Mouse (Mus musculus): Measurements from ENCODE around the gene 4930558C23Rik. TPM values are rescaled to one million over a fixed set of nuclear protein-coding genes. Genes with fewer than 3 reads are reported as not detected.
A peak's percentile ranks its signal among the peaks of the same experiment; 100 is the strongest.
"Not testable (repeated sequence)": the region's sequence is repeated elsewhere in the genome, so short reads cannot be mapped to it uniquely, and the experiment has no call there.

The 4930558C23Rik gene
- total RNA-seq (2021) = not detected
- long read RNA-seq, experiment 1 = 0 reads
- long read RNA-seq, experiment 2 = 0 reads

GRCm38 (mm10) chr3:95402741-95403140 is at the start of gene 4930558C23Rik:
TSS of gene 4930558C23Rik (minus strand) at chr3:95402841.
- intact Hi-C loops (cut with DNase I) = no loop called here
- no peak for DNase-seq

DNA sequence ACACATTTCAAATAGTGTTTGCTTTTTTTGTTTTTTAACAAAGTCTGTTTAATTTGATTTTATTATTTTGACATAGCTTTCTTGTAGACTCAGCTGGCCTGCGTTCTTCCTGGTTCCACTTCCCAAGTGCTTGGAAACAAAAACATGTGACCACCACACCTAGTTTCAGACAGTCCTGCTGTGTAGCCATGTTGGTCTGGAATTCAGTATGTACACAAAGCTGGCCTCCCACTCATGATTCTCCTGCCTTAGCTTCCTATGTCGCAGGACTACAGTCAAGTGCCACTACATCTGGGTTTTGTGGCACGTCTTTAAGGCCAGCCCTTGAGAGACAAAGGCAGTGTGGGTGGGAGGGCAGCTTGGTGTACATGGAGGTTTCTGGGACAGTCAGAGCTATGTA is 48.3 kb upstream of the 4930558C23Rik start:
- no peak for DNase-seq
- intact Hi-C loops (cut with DNase I) = loop anchor here (2.0 kb wide), 1 partner anchor 102 kb away; no protein-coding TSS in a partner anchor

DNA sequence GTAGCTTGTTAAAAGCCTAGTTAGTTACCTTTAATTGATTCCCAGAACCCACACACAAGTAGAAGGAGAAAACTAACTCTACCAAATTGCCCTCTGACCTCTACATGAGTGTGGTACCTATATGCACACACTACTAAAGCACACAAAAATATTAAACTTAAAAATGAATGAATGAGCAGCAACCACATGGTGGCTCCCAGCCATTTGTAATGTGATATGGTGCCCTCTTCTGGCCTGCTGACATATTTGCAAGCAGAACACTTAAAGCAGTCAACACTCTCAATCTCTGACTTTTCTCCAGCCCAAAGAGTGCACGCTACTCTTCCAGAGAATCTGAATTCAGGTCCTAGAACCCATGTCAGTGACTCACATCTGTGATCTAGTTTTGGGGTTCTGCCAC is 47.8 kb upstream of the 4930558C23Rik start:
- intact Hi-C loops (cut with DNase I) = loop anchor here (2.0 kb wide), 1 partner anchor 102 kb away; no protein-coding TSS in a partner anchor
- DNase-seq = peak; percentile 39 to 70

GRCm38 (mm10) chr3:95445311-95445710 is 42.7 kb upstream of the 4930558C23Rik start:
- intact Hi-C loops (cut with DNase I) = no loop called here
- no peak for DNase-seq

DNA sequence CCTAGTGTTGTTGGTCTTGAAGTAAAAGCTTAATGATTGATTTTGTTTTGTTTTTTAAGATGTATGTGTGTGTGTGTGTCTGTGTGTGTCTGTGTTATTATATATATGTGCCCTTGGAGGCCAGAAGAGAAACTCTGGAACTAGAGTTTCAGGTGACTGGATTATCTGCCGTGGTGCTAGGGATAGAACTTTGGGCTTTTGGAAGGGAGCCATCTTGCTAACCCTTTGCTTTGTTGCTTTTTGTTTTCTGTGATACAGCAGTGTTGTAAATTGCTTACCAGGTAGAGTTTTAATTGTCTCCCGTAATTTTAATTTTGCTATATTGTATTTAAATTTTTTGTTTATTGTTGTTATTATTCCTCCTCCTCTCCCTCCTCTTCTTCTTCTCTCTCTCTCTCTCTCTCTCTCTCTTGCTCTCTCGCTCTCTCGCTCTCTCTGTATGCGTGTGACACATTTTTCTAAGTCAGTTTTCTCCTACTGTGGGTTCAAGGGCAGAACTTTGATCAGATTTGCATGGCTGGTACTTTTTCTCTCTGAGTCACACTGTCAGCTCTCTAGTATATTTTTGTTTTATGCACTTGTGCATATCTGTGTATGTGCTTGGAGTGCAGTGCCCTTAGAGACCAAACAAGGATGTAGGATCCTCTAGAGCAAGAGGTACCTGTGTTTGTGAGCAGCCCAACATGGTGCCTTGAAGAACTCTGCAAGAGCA is 39.9 kb upstream of the 4930558C23Rik start:
- DNase-seq = no peak
- intact Hi-C loops (cut with DNase I) = no loop called here

DNA sequence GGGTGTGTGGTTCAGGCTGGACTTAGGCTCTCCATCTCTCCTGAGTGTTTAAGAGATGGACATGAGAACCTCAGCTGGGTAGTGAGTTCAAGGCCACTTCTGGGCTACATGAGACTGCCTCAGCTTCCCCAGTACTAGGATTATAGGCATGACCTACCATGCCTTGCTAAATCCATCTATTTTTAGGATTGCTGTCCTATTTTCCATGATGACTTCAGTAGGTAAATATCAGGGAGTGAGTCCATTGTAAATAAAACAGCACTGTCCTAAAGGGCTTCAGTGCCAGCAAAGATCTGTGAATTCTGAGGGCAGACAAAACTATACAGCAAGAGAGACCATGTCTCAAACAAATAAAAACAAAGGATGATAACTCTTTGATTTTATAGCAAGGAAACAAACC is 37.0 kb upstream of the 4930558C23Rik start:
- DNase-seq = no peak

GRCm38 (mm10) chr3:95438636-95439035 is 36.0 kb upstream of the 4930558C23Rik start:
- DNase-seq; intact Hi-C loops (cut with DNase I): not testable (repeated sequence)

More for the DNA sequence above, 37.0 kb upstream of the 4930558C23Rik start:
- intact Hi-C loops (cut with DNase I) = no loop called here

GRCm38 (mm10) chr3:95435561-95435960 is 32.9 kb upstream of the 4930558C23Rik start:
- DNase-seq = no peak
- intact Hi-C loops (cut with DNase I) = no loop called here

GRCm38 (mm10) chr3:95434983-95435370 is 32.3 kb upstream of the 4930558C23Rik start:
- DNase-seq = no peak
- intact Hi-C loops (cut with DNase I) = no loop called here

GRCm38 (mm10) chr3:95434136-95434982 is 31.7 kb upstream of the 4930558C23Rik start, which contains the start of gene Arnt:
TSS of gene Arnt (plus strand) at chr3:95434388.
- intact Hi-C loops (cut with DNase I) = no loop called here

DNA sequence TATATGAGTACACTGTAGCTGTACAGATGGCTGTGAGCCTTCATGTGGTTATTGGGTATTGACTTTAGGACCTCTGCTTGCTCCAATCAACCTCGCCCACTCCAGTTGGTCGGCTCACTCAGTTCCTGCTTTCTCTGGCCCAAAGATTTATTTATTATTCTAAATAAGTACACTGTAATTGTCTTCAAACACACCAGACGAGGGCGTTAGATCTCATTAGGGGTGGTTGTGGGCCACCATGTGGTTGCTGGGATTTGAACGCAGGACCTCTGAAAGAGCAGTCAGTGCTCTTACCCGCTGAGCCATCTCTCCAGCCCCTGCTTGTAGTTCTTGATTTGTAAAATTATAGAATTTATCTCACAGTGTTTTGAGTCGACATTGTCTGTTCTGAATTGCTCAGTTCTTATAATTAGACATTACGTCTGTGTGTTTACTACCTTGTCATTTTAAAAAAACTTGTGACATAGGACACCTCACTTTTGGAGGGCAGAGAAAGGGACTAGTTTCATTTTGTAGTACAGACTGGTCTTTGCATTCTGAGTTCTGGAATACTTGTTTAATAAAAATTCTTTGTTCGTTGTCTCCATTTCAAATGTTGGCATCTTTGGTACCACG is 30.8 kb upstream of the 4930558C23Rik start:
- no peak for DNase-seq
- intact Hi-C loops (cut with DNase I) = no loop called here

More at GRCm38 (mm10) chr3:95434136-95434982, 31.7 kb upstream of the 4930558C23Rik start, which contains the start of gene Arnt:
- DNase-seq = peak; percentile 91

- DNase-seq; intact Hi-C loops (cut with DNase I): not testable (repeated sequence)
Observed at GRCm38 (mm10) chr3:95428423-95428822, 25.8 kb upstream of the 4930558C23Rik start.

- peak; percentile 12 for DNase-seq
- intact Hi-C loops (cut with DNase I) = not testable (repeated sequence)
Observed at GRCm38 (mm10) chr3:95427891-95428238, 25.2 kb upstream of the 4930558C23Rik start.

- intact Hi-C loops (cut with DNase I); DNase-seq: not testable (repeated sequence)
Observed at GRCm38 (mm10) chr3:95427117-95427890, 24.7 kb upstream of the 4930558C23Rik start.

- DNase-seq; intact Hi-C loops (cut with DNase I): not testable (repeated sequence)
Observed at GRCm38 (mm10) chr3:95426476-95426875, 23.8 kb upstream of the 4930558C23Rik start.

- no peak for DNase-seq
- intact Hi-C loops (cut with DNase I) = no loop called here
Observed at GRCm38 (mm10) chr3:95417866-95418265, 15.2 kb upstream of the 4930558C23Rik start.

GRCm38 (mm10) chr3:95412268-95412667 is 9.6 kb upstream of the 4930558C23Rik start:
- DNase-seq = no peak
- intact Hi-C loops (cut with DNase I) = no loop called here

GRCm38 (mm10) chr3:95408852-95409251 is 6.2 kb upstream of the 4930558C23Rik start:
- no peak for DNase-seq
- intact Hi-C loops (cut with DNase I) = no loop called here

- intact Hi-C loops (cut with DNase I) = no loop called here
- no peak for DNase-seq
Observed at GRCm38 (mm10) chr3:95407728-95408127, 5.1 kb upstream of the 4930558C23Rik start.

DNA sequence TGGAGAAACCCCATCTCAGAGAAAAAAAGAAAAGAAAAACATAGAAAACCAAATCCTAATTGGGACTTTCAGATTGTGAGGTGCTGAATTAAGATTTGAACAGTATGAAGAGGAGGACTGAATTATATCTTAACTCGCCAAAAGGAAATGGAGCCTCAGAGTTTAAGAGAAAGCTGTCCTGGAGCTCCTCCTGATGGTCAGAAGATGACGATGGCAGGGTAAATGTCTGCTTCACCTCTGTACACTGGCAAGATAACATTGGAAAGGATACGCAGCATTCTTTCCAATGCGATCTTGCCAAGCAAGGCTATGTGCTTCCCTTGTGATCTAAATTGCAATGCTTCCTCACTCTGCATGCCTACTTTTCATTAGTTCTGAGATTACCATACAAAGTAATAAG is 8.3 kb downstream of the 4930558C23Rik start:
- intact Hi-C loops (cut with DNase I) = loop anchor here (5.0 kb wide), 1 partner anchor 82 kb away; the partner anchor contains the start of gene Cers2
- peak in 1 of 2 experiments; percentile 21 for DNase-seq

Measured in heart, postnatal 14 days (tissue).